Mouse (Mus musculus): Measurements from ENCODE around the gene Prr29.
A peak's percentile ranks its signal among the peaks of the same experiment; 100 is the strongest.
"Not testable (repeated sequence)": the region's sequence is repeated elsewhere in the genome, so short reads cannot be mapped to it uniquely, and the experiment has no call there.

The Prr29 gene

DNA sequence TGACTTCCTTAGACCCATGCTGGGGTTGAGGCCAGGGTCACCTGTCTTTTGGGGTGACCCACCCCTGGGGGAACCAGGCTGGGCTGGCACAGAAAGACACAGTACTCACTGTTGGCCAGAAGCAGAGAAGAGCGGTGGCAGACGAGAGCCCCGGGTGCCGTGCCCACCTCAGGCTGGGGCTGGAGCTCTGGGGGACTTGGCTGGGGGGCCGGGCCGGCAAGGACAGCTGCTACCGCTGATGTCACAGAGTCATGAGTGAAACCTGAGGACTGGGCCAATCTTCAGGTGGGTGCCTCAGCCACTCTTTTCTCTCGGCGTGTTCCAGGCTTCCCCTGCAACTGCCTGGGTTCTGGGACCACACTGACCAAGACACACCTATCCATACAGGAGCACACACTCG, at the start of gene Prr29:
Gene Prr29 (plus strand): TSS at position 107 of the 400 bp plus-strand sequence.
- ATAC-seq (ENCODE audit: insufficient number of reproducible peaks, low FRiP score, low TSS enrichment): no peak

- ATAC-seq (ENCODE audit: insufficient number of reproducible peaks, low FRiP score, low TSS enrichment): no peak
These were observed 48.9 kb upstream of the Prr29 start for GRCm38 (mm10) chr11:106316416-106316815.

- ATAC-seq (ENCODE audit: insufficient number of reproducible peaks, low FRiP score, low TSS enrichment): no peak
These were observed 47.5 kb upstream of the Prr29 start for GRCm38 (mm10) chr11:106317801-106318200.

DNA sequence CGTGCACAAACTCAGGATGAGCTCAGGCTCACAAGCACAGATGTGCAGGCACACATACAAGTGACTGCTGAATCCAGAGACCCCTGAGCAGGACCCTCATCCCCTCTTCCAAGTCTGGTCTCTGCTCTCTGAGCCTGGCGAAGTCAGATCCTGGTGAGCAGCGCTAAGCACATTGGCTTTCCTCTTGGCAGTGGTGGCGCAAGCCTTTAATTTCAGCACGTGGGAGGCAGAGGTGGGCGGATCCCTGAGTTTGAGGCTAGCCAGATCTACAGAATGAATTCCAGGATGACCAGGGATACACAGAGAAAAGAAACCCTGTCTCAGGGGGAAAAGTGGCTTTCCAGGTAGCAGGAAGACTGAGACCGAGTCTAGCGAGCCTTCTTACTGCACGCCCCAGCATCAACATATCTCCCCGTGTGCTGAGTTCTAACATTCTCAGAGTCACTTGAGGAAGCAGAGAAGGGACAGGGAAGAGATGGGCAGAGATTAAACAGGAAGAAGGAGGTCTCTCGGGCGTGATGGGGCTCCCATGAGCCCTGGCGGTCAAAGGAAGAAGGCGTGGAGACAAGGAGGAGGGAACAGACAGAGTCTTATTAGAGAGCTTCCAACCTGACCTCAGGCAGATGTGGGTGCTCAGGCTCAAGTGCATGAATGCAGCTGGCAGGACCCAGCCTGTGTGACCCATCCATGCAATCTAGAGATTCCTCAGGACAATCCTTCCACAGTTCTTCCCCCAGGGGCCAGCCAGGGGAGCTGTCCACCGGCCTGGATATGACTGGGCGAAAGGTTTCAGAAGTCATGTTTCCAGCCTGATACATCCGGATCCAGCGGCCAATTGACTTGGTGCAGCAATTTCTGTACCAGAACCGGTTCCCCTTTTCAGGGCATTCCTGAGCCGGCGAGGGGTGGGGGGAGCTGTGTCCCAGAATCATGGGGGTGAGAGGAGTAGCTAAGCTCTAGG, 46.6 kb upstream of the Prr29 start:
- no peak for ATAC-seq (ENCODE audit: insufficient number of reproducible peaks, low FRiP score, low TSS enrichment)

- ATAC-seq (ENCODE audit: insufficient number of reproducible peaks, low FRiP score, low TSS enrichment): no peak
These were observed 40.4 kb upstream of the Prr29 start for GRCm38 (mm10) chr11:106324858-106325257.

DNA sequence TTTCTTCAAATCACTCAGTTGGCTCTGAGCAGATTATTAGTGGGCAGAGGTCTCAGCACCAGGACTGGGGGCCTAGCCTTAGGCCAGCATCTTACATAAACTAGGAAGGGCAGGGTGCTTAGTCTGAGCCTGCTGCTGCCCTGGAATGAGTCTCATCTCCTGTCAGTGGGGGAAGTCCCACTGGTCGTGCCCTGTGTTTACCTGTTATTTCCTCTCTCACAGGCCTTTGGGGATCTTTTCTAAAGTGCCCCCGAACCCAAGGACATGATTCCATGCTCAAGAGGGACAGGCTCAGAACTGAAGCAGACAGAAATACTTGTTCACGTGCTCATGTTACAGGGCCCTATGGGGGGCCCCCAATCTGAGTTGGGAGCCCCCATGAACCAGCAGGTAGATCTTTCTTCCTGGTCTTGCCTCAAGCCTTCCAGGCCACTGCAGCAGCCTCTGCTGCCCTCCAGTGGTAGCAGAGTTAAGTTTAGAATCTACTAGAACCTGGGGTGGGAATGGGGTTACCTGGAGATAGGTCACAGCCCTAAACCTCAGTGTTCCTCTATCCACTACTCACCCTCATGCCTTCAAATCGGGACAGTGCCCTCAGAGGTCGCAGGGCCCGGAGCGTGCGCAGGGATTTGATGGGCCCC, 39.6 kb upstream of the Prr29 start:
- peak; percentile 45; the same call in 1 of the 2 replicates for ATAC-seq (ENCODE audit: insufficient number of reproducible peaks, low FRiP score, low TSS enrichment)

GRCm38 (mm10) chr11:106326475-106326874, 38.8 kb upstream of the Prr29 start:
- ATAC-seq (ENCODE audit: insufficient number of reproducible peaks, low FRiP score, low TSS enrichment): no peak

DNA sequence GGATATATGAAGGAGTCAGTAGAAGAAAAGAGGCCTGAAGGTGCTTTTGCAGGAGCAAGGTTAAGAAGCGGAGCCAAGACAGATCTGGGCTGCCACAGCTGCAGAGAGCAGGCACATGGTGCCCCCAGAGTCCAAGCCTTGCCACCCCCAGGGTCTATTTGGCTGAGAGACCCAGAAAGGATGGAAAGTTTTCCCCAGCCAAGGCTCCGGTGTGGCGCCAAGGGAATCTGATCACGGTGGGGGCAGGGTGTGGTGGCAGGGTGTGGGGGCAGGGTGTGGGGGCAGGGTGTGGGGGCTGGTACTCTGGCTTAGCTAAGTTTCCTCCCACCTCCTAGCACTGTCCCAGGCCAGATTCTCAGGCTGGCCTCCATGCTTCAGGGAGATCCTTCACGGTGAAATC, 36.8 kb upstream of the Prr29 start:
- no peak for ATAC-seq (ENCODE audit: insufficient number of reproducible peaks, low FRiP score, low TSS enrichment)

- ATAC-seq (ENCODE audit: insufficient number of reproducible peaks, low FRiP score, low TSS enrichment): no peak
These were observed 36.1 kb upstream of the Prr29 start for GRCm38 (mm10) chr11:106329128-106329527.

- ATAC-seq (ENCODE audit: insufficient number of reproducible peaks, low FRiP score, low TSS enrichment): no peak
These were observed 35.6 kb upstream of the Prr29 start for GRCm38 (mm10) chr11:106329682-106330081.

DNA sequence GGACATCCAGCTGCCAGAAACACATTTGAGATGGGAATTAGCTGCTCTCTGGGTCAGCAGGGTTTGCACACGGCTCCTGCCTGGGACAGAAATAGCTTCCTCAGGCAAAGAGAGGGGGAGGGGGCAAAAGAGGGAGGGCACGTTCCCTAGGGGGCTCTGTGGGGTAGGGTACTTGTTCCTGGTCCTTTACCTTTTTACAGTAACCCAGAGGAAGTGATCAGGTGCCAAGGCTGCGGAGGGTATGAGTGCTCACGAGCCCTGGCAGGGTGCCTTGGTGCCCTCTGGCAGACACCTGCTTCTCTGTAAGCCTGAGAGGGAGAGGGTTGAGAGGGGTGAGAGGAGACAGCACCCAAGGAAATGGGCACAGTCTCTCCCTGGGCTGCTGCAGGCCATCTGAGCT, 32.8 kb upstream of the Prr29 start:
- ATAC-seq (ENCODE audit: insufficient number of reproducible peaks, low FRiP score, low TSS enrichment): no peak

- ATAC-seq (ENCODE audit: insufficient number of reproducible peaks, low FRiP score, low TSS enrichment): no peak
These were observed 31.2 kb upstream of the Prr29 start for GRCm38 (mm10) chr11:106334066-106334465.

DNA sequence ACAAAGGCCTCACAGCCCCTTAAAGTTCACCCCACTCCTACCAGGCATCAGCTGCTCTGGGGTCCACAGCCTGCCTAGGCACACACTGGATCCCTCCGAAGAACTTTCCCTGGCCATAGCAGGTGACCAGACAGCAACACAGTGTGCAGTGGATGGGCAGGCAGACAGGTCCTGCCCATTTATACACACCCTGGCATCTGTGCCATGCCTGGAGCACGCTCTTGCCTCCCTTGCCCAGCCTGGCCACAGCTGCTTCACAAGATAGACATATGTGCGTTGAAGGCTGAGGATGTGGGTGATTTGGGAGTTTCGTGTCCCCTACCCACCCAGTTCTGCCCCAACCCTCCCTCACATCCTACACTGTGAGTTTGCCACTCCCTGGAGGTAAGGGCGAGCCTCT, 27.2 kb upstream of the Prr29 start:
- ATAC-seq (ENCODE audit: insufficient number of reproducible peaks, low FRiP score, low TSS enrichment): no peak

DNA sequence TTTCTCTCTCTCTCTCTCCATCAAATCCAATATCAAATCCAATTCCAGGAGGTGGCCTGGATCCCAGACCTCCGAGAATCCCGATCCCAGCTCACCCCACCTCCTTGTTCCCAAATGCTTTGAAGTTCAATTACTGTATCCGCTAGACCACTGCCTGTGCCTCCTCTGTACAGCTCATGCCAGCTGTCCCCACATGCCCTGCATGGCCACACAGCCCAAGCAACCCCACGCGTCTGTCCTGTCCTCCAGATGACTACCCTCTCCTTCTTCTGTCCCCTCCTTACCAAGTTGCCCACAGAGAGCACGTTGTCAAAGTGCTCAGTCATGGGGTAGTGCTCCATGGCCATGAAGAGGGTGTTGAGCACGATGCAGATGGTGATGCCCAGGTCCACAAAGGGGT, 26.4 kb upstream of the Prr29 start:
- ATAC-seq (ENCODE audit: insufficient number of reproducible peaks, low FRiP score, low TSS enrichment): no peak

DNA sequence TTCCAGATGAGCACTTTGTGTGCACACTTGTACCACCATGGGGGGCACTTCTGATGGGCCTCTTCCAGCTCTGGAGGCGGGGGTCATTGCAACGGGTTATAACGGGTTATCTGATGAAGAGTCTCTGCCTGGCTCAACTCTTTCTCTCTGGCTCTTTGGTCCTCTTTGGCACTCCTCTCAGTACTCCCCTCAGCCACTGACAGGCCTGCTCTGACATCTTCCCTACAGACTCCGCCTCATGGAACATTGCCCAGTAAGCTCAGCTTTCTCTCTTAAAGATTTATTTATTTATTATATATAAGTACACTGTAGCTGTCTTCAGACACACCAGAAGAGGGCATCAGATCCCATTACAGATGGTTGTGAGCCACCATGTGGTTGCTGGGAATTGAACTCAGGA, 25.9 kb upstream of the Prr29 start:
- ATAC-seq (ENCODE audit: insufficient number of reproducible peaks, low FRiP score, low TSS enrichment): not testable (repeated sequence)

DNA sequence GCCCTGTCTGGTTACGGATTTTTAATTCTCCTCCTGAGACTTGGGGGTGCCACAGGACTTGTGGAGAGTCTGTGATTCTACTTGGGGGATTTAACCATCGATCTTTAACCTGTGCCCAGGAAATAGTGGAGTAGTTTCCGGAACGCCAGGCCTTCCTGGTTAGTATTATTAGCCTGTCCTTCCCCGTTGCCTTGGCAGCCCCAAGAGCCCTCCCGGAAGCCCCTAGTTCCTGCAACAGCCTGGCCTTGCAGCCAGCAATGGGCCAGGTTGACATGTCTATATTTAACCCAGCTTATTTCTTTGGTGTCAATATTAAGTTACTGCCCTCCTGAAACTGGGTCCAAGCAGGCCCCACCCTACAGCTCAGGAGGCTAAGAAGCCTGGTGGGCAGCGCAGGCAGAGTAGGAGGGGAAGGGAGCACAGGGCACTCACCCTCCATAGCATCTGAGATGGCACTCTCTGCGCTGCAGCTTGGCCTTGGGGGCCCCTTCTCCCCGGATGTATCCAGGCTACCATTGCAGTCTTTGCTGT, 24.2 kb upstream of the Prr29 start:
- no peak for ATAC-seq (ENCODE audit: insufficient number of reproducible peaks, low FRiP score, low TSS enrichment)

DNA sequence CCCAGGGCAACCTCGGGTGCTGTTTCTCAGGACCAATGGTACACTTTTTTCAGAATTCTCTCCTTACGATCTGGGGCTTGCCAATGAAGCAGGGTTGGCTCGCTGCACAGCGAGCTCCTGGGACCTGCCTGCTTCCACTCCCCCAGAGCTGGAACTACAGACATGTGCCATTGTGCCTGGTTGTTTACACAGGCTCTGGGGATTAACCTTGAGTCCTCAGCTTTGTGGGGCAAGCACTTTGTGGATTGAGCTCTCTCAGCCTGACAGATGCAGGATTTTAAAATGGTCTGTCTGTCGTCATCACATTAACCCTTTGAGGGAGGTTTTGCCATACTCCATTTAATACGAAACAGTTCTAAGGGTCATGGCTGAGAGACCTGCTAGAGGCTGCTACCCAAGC, 20.4 kb upstream of the Prr29 start:
- no peak for ATAC-seq (ENCODE audit: insufficient number of reproducible peaks, low FRiP score, low TSS enrichment)

DNA sequence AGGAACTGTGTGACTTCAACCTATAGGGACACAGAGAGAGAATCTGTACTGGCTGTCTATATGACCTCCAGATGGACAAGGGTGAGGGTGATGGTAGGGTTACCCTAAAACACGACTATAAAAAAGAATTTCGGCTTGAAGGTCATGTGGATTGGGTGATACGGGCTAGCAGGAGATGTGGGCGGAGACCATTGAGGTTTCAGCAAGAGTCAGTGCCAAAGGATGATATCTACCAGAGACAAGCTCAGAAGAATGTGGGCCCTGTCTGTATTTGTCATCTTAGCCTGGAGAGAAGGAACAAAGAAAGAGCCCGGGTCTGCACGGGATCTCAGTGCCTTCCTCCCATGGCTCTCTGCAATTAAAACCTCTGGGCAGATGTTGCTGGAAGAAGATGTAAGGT, 15.5 kb upstream of the Prr29 start:
- ATAC-seq (ENCODE audit: insufficient number of reproducible peaks, low FRiP score, low TSS enrichment): no peak

DNA sequence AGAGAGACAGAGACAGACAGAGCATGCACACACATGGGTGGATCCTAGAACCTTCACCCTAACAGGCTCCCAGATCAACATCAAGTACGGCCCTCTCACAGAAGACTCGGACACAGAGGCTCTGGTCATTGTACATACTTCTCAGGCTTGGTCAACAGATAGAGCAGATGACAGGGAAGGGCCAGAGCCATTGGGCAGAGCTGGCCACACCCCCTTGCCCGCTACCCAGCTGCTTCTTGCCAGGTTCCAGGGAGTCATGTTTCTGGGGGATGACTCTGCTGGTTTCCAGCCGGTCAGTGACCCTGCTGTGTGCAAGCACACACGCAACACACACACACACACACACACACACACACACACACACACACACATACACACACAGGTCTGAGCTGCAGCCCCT, 14.4 kb upstream of the Prr29 start:
- no peak for ATAC-seq (ENCODE audit: insufficient number of reproducible peaks, low FRiP score, low TSS enrichment)

DNA sequence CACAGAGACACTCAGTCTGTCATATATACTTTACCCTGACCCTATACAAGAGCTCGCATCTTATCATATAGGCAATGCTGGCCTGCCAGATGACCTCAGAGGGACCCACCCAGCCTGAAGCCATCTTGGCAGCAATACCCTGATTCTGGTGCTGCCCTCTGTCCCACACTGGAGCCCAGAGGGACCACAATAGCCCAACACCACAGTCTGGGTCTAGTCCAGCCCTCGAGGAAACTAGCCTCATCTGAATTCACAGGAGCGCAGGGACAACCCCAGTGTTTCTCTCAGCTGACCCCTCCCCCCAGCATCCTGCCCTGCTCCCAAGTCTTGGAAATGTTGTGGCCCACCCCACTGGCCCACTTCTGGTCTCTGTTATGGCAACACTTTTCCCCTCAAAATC, 14.0 kb upstream of the Prr29 start:
- ATAC-seq (ENCODE audit: insufficient number of reproducible peaks, low FRiP score, low TSS enrichment): no peak

- no peak for ATAC-seq (ENCODE audit: insufficient number of reproducible peaks, low FRiP score, low TSS enrichment)
These were observed 13.3 kb upstream of the Prr29 start for GRCm38 (mm10) chr11:106351941-106352340.
